Mouse (Mus musculus) frontal cortex, postnatal 36 days (tissue): ENCODE measurements at regions not wholly inside any gene's neighbourhood (a gene's known extent, or its start where the extent isn't known, plus 50 kb on each side); places are given as distances from the start of the nearest gene placed in this dataset.
"Not testable (repeated sequence)": the region's sequence is repeated elsewhere in the genome, so short reads cannot be mapped to it uniquely, and the experiment has no call there.

ENCODE experiments used
- DNase-seq, 2 experiments: peaks; one replicate each; pipeline ENCODE4 v3.0.0; 2022; ENCODE audit warnings: low spot score in 2 of 2

GRCm38 (mm10) chr6:22789731-22790130, 85.6 kb upstream of the Ptprz1 start:
- not testable (repeated sequence) for DNase-seq

- no peak for DNase-seq
Measured at GRCm38 (mm10) chr6:22791801-22792200, 83.5 kb upstream of the Ptprz1 start.

GRCm38 (mm10) chr6:22792601-22793000, 82.7 kb upstream of the Ptprz1 start:
- DNase-seq = no peak

- DNase-seq = peak; percentile 35 to 60
Measured at GRCm38 (mm10) chr6:22794071-22794721, 81.1 kb upstream of the Ptprz1 start.

GRCm38 (mm10) chr6:22794755-22795154, 80.5 kb upstream of the Ptprz1 start:
- peak in 1 of 2 experiments; percentile 2 for DNase-seq

- no peak for DNase-seq
Measured at GRCm38 (mm10) chr6:22795291-22795860, 79.9 kb upstream of the Ptprz1 start.

- no peak for DNase-seq
Measured at GRCm38 (mm10) chr6:22801908-22802307, 73.4 kb upstream of the Ptprz1 start.

- DNase-seq = no peak
Measured at GRCm38 (mm10) chr6:22802399-22803092, 72.8 kb upstream of the Ptprz1 start.

GRCm38 (mm10) chr6:22803886-22804285, 71.4 kb upstream of the Ptprz1 start:
- no peak for DNase-seq

GRCm38 (mm10) chr6:22825086-22825768, 50.1 kb upstream of the Ptprz1 start:
- DNase-seq = no peak
